Mouse (Mus musculus) lung, embryonic 15.5 days (tissue): ENCODE measurements around the gene Minos1. TPM values are rescaled to one million over a fixed set of nuclear protein-coding genes. Genes with fewer than 3 reads are reported as not detected.

Source experiments
- ATAC-seq: fragments of 200-750 bp; cut with Nextera tagmentation; 2 replicates; pipeline ENCODE4 v1.8.0; 2017; ENCODE audit warnings: moderate number of reproducible peaks, borderline replicate concordance; ENCODE audit not compliant: low FRiP score, low TSS enrichment; ENCODE audit errors: extremely low read depth
- H3K27ac ChIP-seq: fragments of 300-500 bp; sonication (generic); 2 replicates; pipeline ENCODE4 v1.5.1; 2015; ENCODE audit warnings: moderate library complexity, mild to moderate bottlenecking, inconsistent platforms
- H3K27me3 ChIP-seq: fragments of 300-500 bp; sonication (generic); 2 replicates; pipeline ENCODE4 v1.6.1; 2015; ENCODE audit warnings: inconsistent platforms
- H3K36me3 ChIP-seq: fragments of 300-500 bp; sonication (generic); 2 replicates; pipeline ENCODE4 v1.6.1; 2015; ENCODE audit warnings: inconsistent platforms
- H3K4me1 ChIP-seq: fragments of 300-500 bp; sonication (generic); 2 replicates; pipeline ENCODE4 v1.6.1; 2015; ENCODE audit warnings: inconsistent platforms
- H3K4me2 ChIP-seq: fragments of 300-500 bp; sonication (generic); 2 replicates; pipeline ENCODE4 v1.6.1; 2015; ENCODE audit warnings: inconsistent platforms, mild to moderate bottlenecking, moderate library complexity
- H3K4me3 ChIP-seq: fragments of 300-500 bp; sonication (generic); 2 replicates; pipeline ENCODE4 v1.5.1; 2015; ENCODE audit warnings: mild to moderate bottlenecking, inconsistent platforms
- H3K9ac ChIP-seq: fragments of 300-500 bp; sonication (generic); 2 replicates; pipeline ENCODE4 v1.6.1; 2015; ENCODE audit warnings: inconsistent platforms
- H3K9me3 ChIP-seq: fragments of 300-500 bp; sonication (generic); 2 replicates; pipeline ENCODE4 v1.6.1; 2016; ENCODE audit warnings: inconsistent platforms
- WGBS: fragments of 180-500 bp; shearing (Covaris S2); methylation state at CpG from one replicate; pipeline ENCODE4 v1.1.7; 2015; 5-methylcytosine and 5-hydroxymethylcytosine counted together
- polyA plus RNA-seq: library from polyadenylated mRNA; unstranded; fragments of >200 nt; fragmentation: Nextera tagmentation; extraction: Ambion mirVana; gene quantifications from 2 replicates; pipeline ENCODE4 v1.2.1, GENCODE M21; 2015

Gene Minos1
- polyA plus RNA-seq, 1 experiment from 2014 or later: 517 TPM

GRCm38 (mm10) chr4:139079439-139079838, 51.5 kb downstream of the Minos1 start:
- Histone ChIP-seq H3K4me1 (peaks cover 30% of the 10 kb centered on the region), H3K4me2 (no peak overlapping the region), H3K27me3 (peaks cover 38% of the 10 kb centered on the region), H3K27ac (no peak overlapping the region), H3K9me3 (no peaks in the 10 kb centered on the region), H3K9ac (no peak overlapping the region), H3K4me3 (no peak overlapping the region), H3K36me3 (no peaks in the 10 kb centered on the region)
- WGBS: 77% methylated on average over 11 of the region's 11 CpGs
- no peak for ATAC-seq

DNA sequence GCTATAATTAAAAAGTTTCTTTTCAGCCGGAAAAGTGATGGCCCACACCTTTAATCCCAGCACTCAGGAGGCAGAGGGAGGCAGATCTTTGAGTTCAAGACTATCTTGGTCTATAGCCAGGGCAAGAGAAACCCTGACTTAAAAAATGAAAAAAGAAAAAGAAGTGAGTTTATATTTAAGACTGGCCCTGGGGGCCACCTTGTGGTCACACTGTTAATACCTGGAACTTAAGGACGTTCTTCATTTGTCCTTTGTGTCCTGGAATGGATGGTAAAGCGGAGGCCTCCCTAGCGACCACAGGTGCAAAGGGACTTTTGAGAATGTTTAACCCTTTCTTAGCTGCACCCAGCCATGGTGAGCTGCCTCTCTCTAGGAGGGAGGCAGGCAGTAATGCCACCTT, 52.2 kb downstream of the Minos1 start:
- WGBS: 14% methylated on average over 4 of the region's 4 CpGs
- ATAC-seq: no peak
- Histone ChIP-seq H3K9ac (no peak overlapping the region), H3K4me1 (peaks cover 31% of the 10 kb centered on the region), H3K4me2 (no peak overlapping the region), H3K4me3 (no peak overlapping the region), H3K36me3 (no peaks in the 10 kb centered on the region), H3K27me3 (peaks cover 45% of the 10 kb centered on the region), H3K9me3 (no peaks in the 10 kb centered on the region), H3K27ac (no peak overlapping the region)

GRCm38 (mm10) chr4:139078313-139078712, 52.6 kb downstream of the Minos1 start:
- Histone ChIP-seq H3K36me3 (no peaks in the 10 kb centered on the region), H3K9ac (no peak overlapping the region), H3K27ac (no peak overlapping the region), H3K27me3 (peaks cover 49% of the 10 kb centered on the region), H3K9me3 (no peaks in the 10 kb centered on the region), H3K4me2 (no peak overlapping the region), H3K4me1 (peaks cover 27% of the 10 kb centered on the region), H3K4me3 (no peak overlapping the region)
- WGBS: 40% methylated on average over 2 of the region's 2 CpGs
- no peak for ATAC-seq

DNA sequence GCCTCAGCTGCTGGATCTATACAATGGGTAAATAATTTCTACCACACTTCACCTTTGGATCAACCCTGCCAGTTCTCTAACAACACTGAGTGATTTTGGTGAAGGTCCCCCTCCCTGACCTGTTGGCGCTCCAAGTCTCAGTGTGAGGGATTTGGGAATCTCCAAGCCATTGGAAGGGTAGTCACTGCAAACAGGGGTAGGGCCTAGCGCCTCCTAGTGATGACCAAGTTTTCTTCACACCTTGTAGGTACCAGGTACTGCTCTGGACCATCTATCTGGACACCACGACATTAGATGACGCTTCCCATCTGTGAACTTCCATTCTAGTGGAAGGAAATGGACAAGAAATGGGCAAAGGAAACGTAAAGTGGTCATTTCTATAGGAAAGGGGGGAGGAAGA, 55.0 kb downstream of the Minos1 start:
- H3K27me3 ChIP-seq: peaks cover 61% of the 10 kb centered on the region
- H3K4me2 ChIP-seq: peak overlapping the region; percentile 97
- no peaks in the 10 kb centered on the region for H3K9me3 ChIP-seq
- no peak overlapping the region for H3K27ac ChIP-seq
- ATAC-seq: no peak
- peak overlapping the region; percentile 51 for H3K4me3 ChIP-seq
- WGBS: 16% methylated on average over 5 of the region's 5 CpGs
- H3K9ac ChIP-seq: no peak overlapping the region
- no peaks in the 10 kb centered on the region for H3K36me3 ChIP-seq
- peaks cover 16% of the 10 kb centered on the region for H3K4me1 ChIP-seq

GRCm38 (mm10) chr4:139075041-139075711, 55.7 kb downstream of the Minos1 start, which contains the start of gene Htr6:
Gene Htr6, minus strand, starts transcription at chr4:139075570.
- Histone ChIP-seq H3K27me3 (peaks cover 66% of the 10 kb centered on the region), H3K4me3 (peak within 1 kb of the TSS; percentile 51), H3K4me1 (peaks cover 16% of the 10 kb centered on the region), H3K4me2 (peak within 1 kb of the TSS; percentile 97), H3K9me3 (no peaks in the 10 kb centered on the region), H3K27ac (no peak within 1 kb of the TSS), H3K9ac (0 out of 2 replicates have a peak within 1 kb of the TSS, but pooled peaks have one; percentile 16), H3K36me3 (no peaks in the 10 kb centered on the region)
- under 1% methylated on average over 65 of the region's 77 CpGs for WGBS
- peak; percentile 37; the same call in 1 of the 2 replicates for ATAC-seq

GRCm38 (mm10) chr4:139074060-139074459, 56.9 kb downstream of the Minos1 start:
- 21% methylated on average over 29 of the region's 29 CpGs for WGBS
- no peak overlapping the region for H3K27ac ChIP-seq
- ATAC-seq: no peak
- H3K4me3 ChIP-seq: peak overlapping the region; percentile 51; the same call in 1 of the 2 replicates
- no peak overlapping the region for H3K9ac ChIP-seq
- H3K36me3 ChIP-seq: no peaks in the 10 kb centered on the region
- no peaks in the 10 kb centered on the region for H3K9me3 ChIP-seq
- peaks cover 15% of the 10 kb centered on the region for H3K4me1 ChIP-seq
- H3K27me3 ChIP-seq: peaks cover 66% of the 10 kb centered on the region
- peak overlapping the region; percentile 97 for H3K4me2 ChIP-seq

- no peak overlapping the region for H3K4me2 ChIP-seq
- no peak overlapping the region for H3K9ac ChIP-seq
- WGBS: 22% methylated on average over 4 of the region's 4 CpGs
- no peak overlapping the region for H3K27ac ChIP-seq
- peaks cover 17% of the 10 kb centered on the region for H3K27me3 ChIP-seq
- no peaks in the 10 kb centered on the region for H3K36me3 ChIP-seq
- no peak overlapping the region for H3K4me3 ChIP-seq
- no peak for ATAC-seq
- H3K9me3 ChIP-seq: no peaks in the 10 kb centered on the region
- H3K4me1 ChIP-seq: no peaks in the 10 kb centered on the region
These were observed 62.6 kb downstream of the Minos1 start for GRCm38 (mm10) chr4:139068287-139068686.

GRCm38 (mm10) chr4:139064831-139065230, 66.1 kb downstream of the Minos1 start:
- 88% methylated on average over 5 of the region's 5 CpGs for WGBS
- no peaks in the 10 kb centered on the region for H3K36me3 ChIP-seq
- no peak overlapping the region for H3K9ac ChIP-seq
- no peak overlapping the region for H3K27ac ChIP-seq
- H3K9me3 ChIP-seq: no peaks in the 10 kb centered on the region
- H3K4me1 ChIP-seq: no peaks in the 10 kb centered on the region
- ATAC-seq: no peak
- no peaks in the 10 kb centered on the region; the same call in 1 of the 2 replicates for H3K27me3 ChIP-seq
- no peak overlapping the region for H3K4me3 ChIP-seq
- no peak overlapping the region for H3K4me2 ChIP-seq

- Histone ChIP-seq H3K36me3 (no peaks in the 10 kb centered on the region), H3K4me1 (no peaks in the 10 kb centered on the region), H3K9me3 (no peaks in the 10 kb centered on the region), H3K27me3 (no peaks in the 10 kb centered on the region), H3K4me3 (no peak overlapping the region), H3K27ac (no peak overlapping the region), H3K9ac (no peak overlapping the region), H3K4me2 (no peak overlapping the region)
- WGBS: 6% methylated on average over 7 of the region's 7 CpGs
- ATAC-seq: no peak
These were observed 71.3 kb downstream of the Minos1 start for GRCm38 (mm10) chr4:139059569-139059968.

GRCm38 (mm10) chr4:139058029-139058428, 72.9 kb downstream of the Minos1 start:
- no peaks in the 10 kb centered on the region for H3K27me3 ChIP-seq
- H3K36me3 ChIP-seq: no peaks in the 10 kb centered on the region
- ATAC-seq: no peak
- no peak overlapping the region for H3K4me2 ChIP-seq
- H3K9me3 ChIP-seq: no peaks in the 10 kb centered on the region
- WGBS: 83% methylated on average over 5 of the region's 5 CpGs
- no peak overlapping the region for H3K9ac ChIP-seq
- no peaks in the 10 kb centered on the region for H3K4me1 ChIP-seq
- no peak overlapping the region for H3K27ac ChIP-seq
- H3K4me3 ChIP-seq: no peak overlapping the region

GRCm38 (mm10) chr4:139057291-139057690, 73.6 kb downstream of the Minos1 start:
- 59% methylated on average over 5 of the region's 5 CpGs for WGBS
- H3K36me3 ChIP-seq: no peaks in the 10 kb centered on the region
- ATAC-seq: no peak

DNA sequence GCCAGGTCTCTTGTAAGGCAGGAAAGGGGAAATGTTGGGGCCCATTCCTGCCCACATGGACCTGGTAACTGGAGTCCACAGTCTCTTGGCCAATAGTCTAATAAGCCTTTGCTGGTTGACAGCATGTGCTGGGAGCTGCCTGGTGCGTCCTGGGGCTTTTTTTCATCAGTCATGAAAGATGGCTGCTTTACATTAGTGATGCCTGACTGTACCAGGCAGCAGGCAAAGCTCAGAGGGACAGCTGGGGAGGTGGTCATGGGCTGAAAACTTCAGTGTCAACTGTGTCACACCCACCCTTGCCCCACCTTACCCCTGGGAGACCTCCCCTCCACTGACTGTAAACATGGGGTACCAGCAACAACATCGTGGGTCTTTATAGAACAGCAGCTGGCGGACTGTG, 75.2 kb downstream of the Minos1 start:
- Histone ChIP-seq H3K9ac (no peak overlapping the region), H3K4me3 (no peak overlapping the region), H3K27me3 (no peaks in the 10 kb centered on the region), H3K9me3 (no peaks in the 10 kb centered on the region), H3K27ac (no peak overlapping the region), H3K4me1 (no peaks in the 10 kb centered on the region), H3K36me3 (no peaks in the 10 kb centered on the region), H3K4me2 (no peak overlapping the region)
- ATAC-seq: no peak
- WGBS: 66% methylated on average over 3 of the region's 3 CpGs

More at GRCm38 (mm10) chr4:139057291-139057690, 73.6 kb downstream of the Minos1 start:
- no peak overlapping the region for H3K4me2 ChIP-seq
- H3K9me3 ChIP-seq: no peaks in the 10 kb centered on the region
- no peak overlapping the region for H3K27ac ChIP-seq
- H3K9ac ChIP-seq: no peak overlapping the region
- no peaks in the 10 kb centered on the region for H3K4me1 ChIP-seq
- H3K4me3 ChIP-seq: no peak overlapping the region
- no peaks in the 10 kb centered on the region for H3K27me3 ChIP-seq
